Mouse (Mus musculus): ENCODE results near the gene Stk26. TPM values are rescaled to one million over a fixed set of nuclear protein-coding genes. Genes with fewer than 3 reads are reported as not detected.

Gene Stk26
- total and polyA plus RNA-seq, 3 experiments, result 0.04 to 0.72 (median 0.57) TPM

DNA sequence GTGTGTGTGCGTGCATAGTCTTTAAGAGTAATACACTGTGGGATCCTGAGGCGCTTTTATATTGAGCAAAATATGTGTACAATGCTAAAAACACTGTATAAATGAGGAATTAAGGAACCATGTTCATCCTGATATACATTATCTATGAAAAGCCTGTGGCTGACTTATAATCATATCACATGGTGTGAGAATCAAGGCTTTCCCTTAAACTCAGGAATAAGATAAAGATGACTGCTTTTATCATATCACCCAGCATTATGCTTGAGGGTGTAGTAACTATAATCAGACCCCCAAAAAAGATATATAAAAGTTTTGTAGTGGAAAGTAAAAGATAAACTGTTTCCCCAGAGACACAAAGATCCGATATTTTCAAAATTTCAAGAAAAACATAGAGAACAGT is 62.6 kb downstream of the Stk26 start:
- Histone ChIP-seq H3K79me2 (replicated peaks; ENCODE audit: control insufficient read depth, extremely low read depth, insufficient read depth, poor library complexity, severe bottlenecking) (no peaks in the 10 kb centered on the region), H3K4me3 (replicated peaks in 1 of 3; ENCODE audit: low read depth in 2 of 3, low read length in 2 of 3, poor library complexity in 1 of 3) (no peak overlapping the region), H3K27me3 (replicated peaks) (no peaks in the 10 kb centered on the region), H3K4me1 (ENCODE audit: control insufficient read depth in 1 of 2, insufficient read depth in 2 of 2) (no peaks in the 10 kb centered on the region), H3K4me2 (ENCODE audit: insufficient read depth, low read depth, poor library complexity, severe bottlenecking) (no peak overlapping the region), H3K9ac (ENCODE audit: insufficient read depth, low read depth) (no peak overlapping the region), H3K36me3 (replicated peaks in 1 of 2; ENCODE audit: control insufficient read depth in 1 of 2, insufficient read depth in 1 of 2, low read length in 1 of 2) (no peaks in the 10 kb centered on the region), H3K27ac (ENCODE audit: insufficient read depth, low read depth) (no peak overlapping the region), H3K9me3 (replicated peaks; ENCODE audit: low read length) (no peaks in the 10 kb centered on the region)
- in situ Hi-C loops (cut with MboI; ENCODE audit: low pct_ligation_motif_present, low pct_unique_long_range_greater_than_20kb, low sequenced_read_pairs), result no loop called here
- dilution Hi-C loops (cut with MboI; ENCODE audit: extremely low pct_ligation_motif_present, extremely low pct_unique_long_range_greater_than_20kb, low sequenced_read_pairs), result no loop called here
- DNase-seq (ENCODE audit: extremely low read depth), result no peak
- TF ChIP-seq NRF1 (IDR thresholded peaks at IDR 0.05; ENCODE audit: low read depth, low read length), result no peak
- TF ChIP-seq RAD21 (IDR thresholded peaks at IDR 0.05; ENCODE audit: low read depth, low read length), result no peak

DNA sequence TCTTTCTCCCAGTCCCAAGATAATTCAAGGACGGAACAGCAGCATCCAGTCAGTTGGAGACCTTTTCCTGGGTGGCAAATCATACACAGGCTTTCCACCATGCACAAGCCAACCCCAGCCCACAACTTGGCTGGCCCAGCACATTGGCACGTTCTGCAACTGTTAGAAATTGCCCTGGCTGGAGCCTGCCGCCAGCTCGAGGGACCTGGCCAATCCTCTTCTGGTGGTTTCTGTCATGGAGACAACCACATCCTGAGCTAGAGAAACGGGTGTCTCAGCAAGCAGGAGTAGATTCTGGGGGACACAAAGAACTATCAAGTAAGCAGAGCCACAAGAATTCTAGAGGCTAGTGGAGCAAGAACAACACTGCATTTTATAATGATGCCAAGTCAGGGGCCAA is 69.1 kb downstream of the Stk26 start:
- DNase-seq (ENCODE audit: extremely low read depth), result no peak
- H3K4me1 ChIP-seq (ENCODE audit: control insufficient read depth in 1 of 2, insufficient read depth in 2 of 2), result no peaks in the 10 kb centered on the region
- H3K9ac ChIP-seq (ENCODE audit: insufficient read depth, low read depth), result no peak overlapping the region
- no peaks in the 10 kb centered on the region for H3K36me3 ChIP-seq (replicated peaks in 1 of 2; ENCODE audit: control insufficient read depth in 1 of 2, insufficient read depth in 1 of 2, low read length in 1 of 2)
- TF ChIP-seq MEF2A (IDR thresholded peaks at IDR 0.05; ENCODE audit: borderline replicate concordance, low read depth, low read length) (no peak), HCFC1 (IDR thresholded peaks at IDR 0.05; ENCODE audit: low read depth, low read length) (no peak), JUND (conservative IDR thresholded peaks at IDR 0.05; ENCODE audit: low read depth, low read length) (no peak), SIN3A (IDR thresholded peaks at IDR 0.05; ENCODE audit: low read length) (no peak), MXI1 (IDR thresholded peaks at IDR 0.05; ENCODE audit: low read depth, low read length) (no peak), MYC (IDR thresholded peaks at IDR 0.05; ENCODE audit: low read depth, low read length) (no peak), ZMIZ1 (IDR thresholded peaks at IDR 0.05; ENCODE audit: low read depth, low read length) (no peak), MAZ (IDR thresholded peaks at IDR 0.05; ENCODE audit: low read depth, low read length) (no peak), TCF12 (IDR thresholded peaks at IDR 0.05; ENCODE audit: low read depth, low read length) (no peak), ZNF384 (IDR thresholded peaks at IDR 0.05; ENCODE audit: low read depth, low read length) (no peak), CHD1 (IDR thresholded peaks at IDR 0.05; ENCODE audit: low read depth, low read length) (no peak), TBP (conservative IDR thresholded peaks at IDR 0.05; ENCODE audit: low read depth, low read length) (no peak), CHD2 (IDR thresholded peaks at IDR 0.05; ENCODE audit: low read length) (no peak), SMC3 (IDR thresholded peaks at IDR 0.05; ENCODE audit: low read depth, low read length) (no peak), RCOR1 (conservative IDR thresholded peaks at IDR 0.05; ENCODE audit: low read depth, low read length) (no peak), RAD21 (IDR thresholded peaks at IDR 0.05; ENCODE audit: low read depth, low read length) (no peak), CTCF (conservative IDR thresholded peaks at IDR 0.05 in 1 of 2, IDR thresholded peaks at IDR 0.05 in 1 of 2; ENCODE audit: low read depth in 2 of 2, low read length in 2 of 2) (no peak), NELFE (IDR thresholded peaks at IDR 0.05; ENCODE audit: low read depth, low read length) (no peak)
- H3K27me3 ChIP-seq (replicated peaks), result no peaks in the 10 kb centered on the region
- in situ Hi-C loops (cut with MboI; ENCODE audit: low pct_ligation_motif_present, low pct_unique_long_range_greater_than_20kb, low sequenced_read_pairs), result no loop called here
- H3K9me3 ChIP-seq (replicated peaks; ENCODE audit: low read length), result no peaks in the 10 kb centered on the region
- H3K27ac ChIP-seq (ENCODE audit: insufficient read depth, low read depth), result no peak overlapping the region
- H3K4me3 ChIP-seq (replicated peaks in 1 of 3; ENCODE audit: low read depth in 2 of 3, low read length in 2 of 3, poor library complexity in 1 of 3), result no peak overlapping the region
- H3K79me2 ChIP-seq (replicated peaks; ENCODE audit: control insufficient read depth, extremely low read depth, insufficient read depth, poor library complexity, severe bottlenecking), result no peaks in the 10 kb centered on the region
- no peak overlapping the region for H3K4me2 ChIP-seq (ENCODE audit: insufficient read depth, low read depth, poor library complexity, severe bottlenecking)
- dilution Hi-C loops (cut with MboI; ENCODE audit: extremely low pct_ligation_motif_present, extremely low pct_unique_long_range_greater_than_20kb, low sequenced_read_pairs), result no loop called here
